Mouse (Mus musculus) spleen, postnatal 36 days (tissue): ENCODE results near the gene Prm1.
A peak's percentile ranks its signal among the peaks of the same experiment; 100 is the strongest.
"Not testable (repeated sequence)": the region's sequence is repeated elsewhere in the genome, so short reads cannot be mapped to it uniquely, and the experiment has no call there.

Experiments used
- DNase-seq, 2 experiments: peaks; one replicate each; pipeline ENCODE4 v3.0.0; 2022; ENCODE audit warnings: low spot score in 2 of 2, mixed read lengths in 1 of 2

The Prm1 gene

GRCm38 (mm10) chr16:10805789-10806527, at the start of gene Prm1:
Gene Prm1, minus strand, starts transcription at chr16:10805839.
- peak; percentile 64 to 67 for DNase-seq

DNA sequence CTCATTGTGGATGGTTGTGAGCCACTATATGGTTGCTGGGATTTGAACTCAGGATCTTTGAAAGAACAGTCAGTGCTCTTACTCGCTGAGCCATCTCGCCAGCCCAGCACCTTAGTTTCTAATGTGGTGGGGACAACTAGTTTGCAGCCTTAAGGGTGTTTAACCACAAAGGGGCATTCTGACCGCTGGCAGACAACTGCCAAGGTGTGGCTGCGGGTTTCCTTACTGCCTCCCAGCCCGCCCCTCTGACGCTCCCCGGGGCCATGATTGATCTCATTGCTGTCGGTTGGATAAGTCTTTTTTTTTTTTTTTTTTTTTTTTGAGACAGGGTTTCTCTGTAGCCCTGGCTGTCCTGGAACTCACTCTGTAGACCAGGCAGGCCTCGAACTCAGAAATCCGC, 46.6 kb upstream of the Prm1 start:
- DNase-seq: not testable (repeated sequence)

DNA sequence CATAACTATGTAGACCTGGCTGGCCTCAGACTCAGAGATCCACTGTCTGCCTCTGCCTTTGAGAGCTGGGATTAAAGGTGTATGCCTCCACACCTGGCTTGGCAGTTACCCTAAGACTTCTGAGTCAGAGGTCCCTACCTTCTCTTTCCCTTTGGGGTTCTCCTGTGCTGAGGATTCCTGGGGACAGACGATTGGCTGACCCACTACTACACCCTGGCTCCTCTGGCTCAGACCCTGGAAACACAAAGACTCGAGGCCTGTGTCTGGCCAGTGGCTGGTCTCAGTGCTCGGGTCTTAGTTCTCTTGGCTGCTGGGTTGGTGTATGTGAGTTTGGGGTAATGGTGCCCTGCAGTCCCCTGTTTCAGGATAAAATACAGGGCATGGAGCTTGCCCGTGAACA, 45.3 kb upstream of the Prm1 start:
- no peak for DNase-seq

- DNase-seq: no peak
Observed at GRCm38 (mm10) chr16:10849965-10850861, 44.6 kb upstream of the Prm1 start.

DNA sequence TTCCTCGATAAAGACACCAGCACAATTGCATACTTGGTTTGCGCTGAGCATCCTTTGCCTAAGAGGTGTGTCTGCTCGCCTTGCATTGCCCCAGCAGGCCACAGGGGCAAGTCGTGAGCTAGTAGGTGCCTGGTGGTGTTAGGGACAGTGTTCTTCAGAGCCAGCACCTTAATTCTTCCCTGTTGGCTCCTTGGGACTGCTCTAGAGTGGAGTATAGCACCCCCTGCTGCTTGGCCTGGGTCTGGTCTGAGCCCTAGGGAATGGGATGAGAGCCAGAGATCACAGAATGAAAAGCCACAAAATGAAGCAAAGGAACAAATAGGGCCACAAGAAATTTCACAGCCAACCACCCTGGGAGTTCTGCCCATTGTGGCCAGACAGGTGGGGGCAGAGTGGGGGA, 40.9 kb upstream of the Prm1 start:
- DNase-seq: peak; percentile 52 to 56

DNA sequence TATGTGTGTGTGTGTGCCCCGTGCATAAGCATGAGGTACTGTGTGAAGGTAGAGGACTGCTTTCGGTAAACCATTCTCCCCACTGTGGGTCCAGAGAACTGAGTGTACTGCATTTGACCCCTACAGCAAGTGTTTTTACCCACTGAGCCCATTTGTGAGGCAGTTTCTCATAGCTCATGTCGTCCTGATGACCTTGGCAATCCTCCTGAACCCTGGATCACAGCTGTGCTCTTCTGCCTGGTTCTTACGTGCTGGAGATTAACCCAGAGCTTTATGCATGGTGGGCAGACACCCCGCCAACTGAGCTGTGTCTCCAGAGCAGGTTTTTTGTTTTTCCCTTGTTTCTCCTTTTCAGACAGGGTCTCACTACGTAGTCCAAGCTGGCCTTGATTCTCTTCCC, 40.3 kb upstream of the Prm1 start:
- DNase-seq: no peak

GRCm38 (mm10) chr16:10844319-10844670, 38.7 kb upstream of the Prm1 start:
- no peak for DNase-seq

DNA sequence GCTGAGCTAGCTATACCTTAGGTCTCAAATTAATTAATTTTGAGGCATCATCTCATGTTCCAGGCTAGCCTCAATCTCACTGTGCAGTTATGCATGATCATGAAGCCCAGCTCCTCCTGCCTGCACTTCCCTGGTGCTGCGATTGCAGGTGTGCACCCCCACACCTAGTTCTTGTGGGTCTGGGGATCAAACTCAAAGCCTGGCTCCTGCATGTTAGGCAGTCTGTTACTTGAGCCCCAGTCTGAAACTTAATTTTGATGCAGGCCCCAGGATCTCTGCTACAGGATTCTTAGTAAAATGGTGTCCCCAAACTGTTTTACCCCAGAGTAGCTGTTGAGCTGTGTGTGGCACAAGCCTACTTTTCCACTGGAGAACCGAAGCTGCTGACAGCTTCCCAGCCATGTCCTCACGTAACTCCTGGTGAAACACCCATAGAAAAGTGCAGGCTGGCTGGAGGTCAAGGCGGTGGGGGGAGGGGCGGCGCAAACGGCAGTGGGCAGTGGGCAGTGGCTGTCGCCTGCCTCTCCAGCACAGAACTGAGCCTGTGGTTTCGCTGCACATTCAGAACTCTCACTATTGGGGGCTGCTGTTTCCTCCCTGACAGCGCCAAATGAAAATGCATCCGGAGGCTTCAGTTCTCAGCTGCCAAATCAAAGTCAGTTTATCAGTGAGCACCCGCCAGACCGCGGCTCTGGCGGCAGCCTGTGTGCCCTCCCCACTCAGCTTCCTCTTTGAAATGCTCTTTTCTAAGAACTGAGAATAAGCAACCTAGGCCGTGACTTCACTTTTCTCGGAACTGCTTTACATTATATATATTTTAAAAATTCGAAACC, 38.1 kb upstream of the Prm1 start:
- DNase-seq: peak; percentile 77 to 79

DNA sequence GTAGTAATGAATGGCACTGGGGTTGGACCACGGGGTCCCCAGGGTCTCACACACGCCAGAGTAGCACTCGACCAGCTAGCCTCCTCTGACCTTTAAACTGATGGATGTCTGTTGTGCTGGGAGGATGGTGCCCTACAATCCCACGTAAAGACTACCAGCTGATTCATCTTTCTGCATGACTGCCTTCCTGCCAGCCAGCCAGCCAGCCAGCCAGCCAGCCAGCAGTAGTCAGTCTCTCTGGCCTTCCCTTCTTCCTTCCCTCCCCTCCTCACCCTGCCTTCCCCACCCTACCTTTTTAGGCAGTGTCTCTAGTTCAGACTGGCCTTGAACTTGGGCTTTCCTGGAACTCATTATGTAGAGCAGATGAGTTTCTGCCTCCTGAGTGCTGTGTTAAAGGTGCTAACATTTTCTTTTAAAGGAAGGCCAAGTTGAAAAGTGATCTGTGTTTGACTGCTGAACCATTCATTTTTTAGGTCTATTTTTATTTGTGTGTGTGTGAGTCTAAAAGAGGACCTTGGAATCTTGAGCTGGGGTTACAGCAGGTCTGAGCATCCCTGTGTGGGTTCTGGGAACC, 36.7 kb upstream of the Prm1 start:
- no peak for DNase-seq

DNA sequence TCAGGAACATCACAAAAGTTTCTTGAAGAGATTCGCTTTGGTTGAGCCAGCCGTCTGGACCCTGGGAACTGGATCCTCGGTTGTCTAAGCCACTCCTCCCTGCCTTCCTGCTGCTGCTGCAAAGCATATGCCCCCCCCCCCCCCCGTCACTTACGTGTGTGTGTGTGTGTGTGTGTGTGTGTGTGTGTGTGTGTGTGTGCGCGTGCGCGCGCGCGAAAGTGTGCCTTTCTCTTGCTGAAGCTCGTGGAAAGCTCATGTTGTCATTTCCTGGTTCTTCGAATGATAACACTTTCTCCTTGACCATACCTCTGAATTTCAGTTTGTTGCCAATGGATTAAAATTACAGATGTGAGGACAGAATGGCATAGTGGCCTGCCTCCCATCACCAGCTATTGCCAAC, 34.4 kb upstream of the Prm1 start:
- DNase-seq: no peak

- peak in 1 of 2 experiments; percentile 25 for DNase-seq
Observed at GRCm38 (mm10) chr16:10838487-10839245, 33.0 kb upstream of the Prm1 start.

GRCm38 (mm10) chr16:10837903-10838302, 32.3 kb upstream of the Prm1 start:
- DNase-seq: no peak

GRCm38 (mm10) chr16:10837250-10837649, 31.6 kb upstream of the Prm1 start:
- no peak for DNase-seq

DNA sequence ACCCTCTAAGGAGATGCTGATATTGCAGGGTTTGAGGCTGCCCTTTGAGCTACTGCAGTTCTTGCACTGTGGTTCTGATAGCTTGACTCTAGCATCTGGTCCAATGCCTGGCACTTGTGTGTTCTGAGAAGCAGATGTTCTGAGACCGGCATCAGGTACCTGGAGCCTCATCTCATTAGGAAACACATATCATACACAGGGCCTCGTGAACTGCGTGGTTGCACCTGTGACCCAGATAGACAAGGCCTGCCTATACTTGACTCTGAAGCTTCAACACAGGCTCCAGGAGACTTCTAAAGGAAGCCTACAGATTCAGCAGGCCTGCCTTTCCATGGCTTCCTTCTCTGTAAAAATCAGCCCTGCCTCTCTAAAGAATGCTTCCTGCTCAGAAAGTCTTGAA, 30.7 kb upstream of the Prm1 start:
- no peak for DNase-seq

- peak; percentile 85 to 86 for DNase-seq
Observed at GRCm38 (mm10) chr16:10834911-10835587, 29.4 kb upstream of the Prm1 start, which contains the start of gene Rmi2. Gene Rmi2, plus strand, starts transcription at chr16:10835059.

DNA sequence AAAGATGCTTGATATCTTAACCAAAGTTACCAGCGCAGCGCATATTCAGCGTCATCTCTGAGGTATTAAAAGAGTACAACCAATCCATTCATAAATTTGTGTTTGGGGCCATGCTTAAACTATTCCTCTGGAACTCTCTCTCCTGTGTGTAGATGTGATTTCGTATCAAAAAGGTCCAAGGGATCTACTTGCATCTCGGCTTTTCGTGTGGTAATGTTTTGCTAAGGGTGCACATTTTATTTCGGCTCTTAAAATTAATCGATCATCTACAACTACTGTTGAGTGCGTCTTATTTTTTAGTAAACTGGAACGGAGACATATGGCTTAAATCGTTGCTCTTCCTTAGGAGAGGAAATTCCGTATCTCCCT, 28.9 kb upstream of the Prm1 start:
- DNase-seq: no peak

DNA sequence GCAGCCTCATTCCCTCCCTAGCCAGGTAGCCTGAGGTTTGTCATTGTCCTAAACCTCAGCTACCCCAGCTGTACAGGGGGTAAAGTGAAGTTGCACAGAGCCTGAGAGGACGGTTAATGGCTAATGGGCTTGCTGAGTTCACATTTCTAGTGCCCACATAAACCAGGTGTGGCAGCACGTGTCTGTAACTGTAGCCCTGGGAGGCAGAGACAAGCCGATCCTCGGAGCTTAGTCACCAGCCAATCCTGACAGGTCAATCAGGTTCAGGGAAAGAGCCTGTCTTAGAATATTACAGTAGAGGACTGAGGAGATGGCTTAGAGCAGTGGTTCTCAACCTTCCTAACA, 22.8 kb upstream of the Prm1 start:
- no peak for DNase-seq

GRCm38 (mm10) chr16:10827766-10828460, 22.3 kb upstream of the Prm1 start:
- no peak for DNase-seq

GRCm38 (mm10) chr16:10827269-10827668, 21.6 kb upstream of the Prm1 start:
- DNase-seq: no peak

DNA sequence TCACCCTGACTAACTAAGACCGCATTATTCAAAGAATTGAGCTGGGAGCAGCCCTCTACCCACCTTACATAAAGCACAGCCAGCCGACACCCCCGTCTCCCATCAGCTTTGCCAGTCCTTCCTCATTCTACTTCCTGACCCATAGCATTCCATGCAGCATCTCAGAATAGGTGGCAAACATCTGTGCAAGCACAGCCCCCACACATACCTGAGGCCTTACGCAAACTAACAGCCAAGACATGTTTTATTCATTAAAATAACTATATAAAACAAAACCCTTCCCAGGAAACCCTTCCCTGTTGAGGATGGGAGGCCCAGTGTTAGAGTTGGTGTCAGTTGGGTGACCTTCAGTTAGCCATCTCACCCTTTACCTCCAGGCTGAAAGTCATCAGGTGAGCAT, 20.2 kb upstream of the Prm1 start:
- no peak for DNase-seq
